Mouse (Mus musculus) liver, postnatal 0 days (tissue): ENCODE measurements around the gene Prrg4. TPM values are rescaled to one million over a fixed set of nuclear protein-coding genes. Genes with fewer than 3 reads are reported as not detected.
"Not testable (repeated sequence)": the region's sequence is repeated elsewhere in the genome, so short reads cannot be mapped to it uniquely, and the experiment has no call there.

Experiments
- ATAC-seq: fragments of 200-750 bp; cut with Nextera tagmentation; 2 replicates; pipeline ENCODE4 v1.8.0; 2017; ENCODE audit warnings: mild to moderate bottlenecking, moderate library complexity
- DNase-seq: peaks from one replicate; pipeline ENCODE4 v3.0.0-alpha.2; 2016
- H3K27ac ChIP-seq: fragments of 300-500 bp; sonication (generic); 2 replicates; pipeline ENCODE4 v1.5.1; 2014; ENCODE audit warnings: antibody characterized with exemption, moderate library complexity, mild to moderate bottlenecking, low read depth
- H3K27me3 ChIP-seq: fragments of 300-500 bp; sonication (generic); 2 replicates; pipeline ENCODE4 v1.6.1; 2014; ENCODE audit warnings: low read length, control low read depth, mixed read lengths; ENCODE audit not compliant: insufficient read depth
- H3K36me3 ChIP-seq: fragments of 300-500 bp; sonication (generic); replicated peaks from 2 replicates; pipeline ENCODE4 v1.6.1; 2014; ENCODE audit warnings: mild to moderate bottlenecking, control low read depth, low read length, moderate library complexity, mixed read lengths; ENCODE audit not compliant: insufficient read depth
- H3K4me1 ChIP-seq: fragments of 300-500 bp; sonication (generic); 2 replicates; pipeline ENCODE4 v1.6.1; 2014; ENCODE audit warnings: antibody characterized with exemption, mild to moderate bottlenecking, control low read depth; ENCODE audit not compliant: insufficient read depth
- H3K4me2 ChIP-seq: fragments of 300-500 bp; sonication (generic); 2 replicates; pipeline ENCODE4 v1.6.1; 2014; ENCODE audit warnings: low read depth, mild to moderate bottlenecking, low read length, moderate library complexity, mixed read lengths
- H3K4me3 ChIP-seq: fragments of 300-500 bp; sonication (generic); 2 replicates; pipeline ENCODE4 v1.5.1; 2014; ENCODE audit warnings: low read depth, low read length
- H3K9ac ChIP-seq: fragments of 300-500 bp; sonication (generic); replicated peaks from 2 replicates; pipeline ENCODE4 v1.6.1; 2014; ENCODE audit warnings: mild to moderate bottlenecking, moderate library complexity
- H3K9me3 ChIP-seq: fragments of 300-500 bp; sonication (generic); 2 replicates; pipeline ENCODE4 v1.6.1; 2016; ENCODE audit warnings: mild to moderate bottlenecking, control low read depth, low read length, mixed read lengths
- CTCF ChIP-seq: sonication (generic); IDR thresholded peaks from 2 replicates; pipeline ENCODE4 v1.5.1; 2016; ENCODE audit warnings: antibody characterized with exemption, low read depth
- EP300 ChIP-seq: IDR thresholded peaks from 2 replicates; pipeline ENCODE4 v1.6.1; 2016; ENCODE audit warnings: antibody characterized with exemption, low read depth, mild to moderate bottlenecking
- WGBS: fragments of 180-500 bp; shearing (Covaris S2); extraction: QIAGEN DNeasy Blood & Tissue Kit; methylation state at CpG from one replicate; pipeline ENCODE4 v1.1.7; 2014; ENCODE audit not compliant: insufficient replicate concordance; 5-methylcytosine and 5-hydroxymethylcytosine counted together
- polyA plus RNA-seq: library from polyadenylated mRNA; unstranded; fragments of >200 nt; fragmentation: Nextera tagmentation; extraction: Ambion mirVana; gene quantifications from 2 replicates; pipeline ENCODE4 v1.2.1, GENCODE M21; 2015

The Prrg4 gene
- polyA plus RNA-seq, 1 experiment from 2014 or later: 0.67 TPM

DNA sequence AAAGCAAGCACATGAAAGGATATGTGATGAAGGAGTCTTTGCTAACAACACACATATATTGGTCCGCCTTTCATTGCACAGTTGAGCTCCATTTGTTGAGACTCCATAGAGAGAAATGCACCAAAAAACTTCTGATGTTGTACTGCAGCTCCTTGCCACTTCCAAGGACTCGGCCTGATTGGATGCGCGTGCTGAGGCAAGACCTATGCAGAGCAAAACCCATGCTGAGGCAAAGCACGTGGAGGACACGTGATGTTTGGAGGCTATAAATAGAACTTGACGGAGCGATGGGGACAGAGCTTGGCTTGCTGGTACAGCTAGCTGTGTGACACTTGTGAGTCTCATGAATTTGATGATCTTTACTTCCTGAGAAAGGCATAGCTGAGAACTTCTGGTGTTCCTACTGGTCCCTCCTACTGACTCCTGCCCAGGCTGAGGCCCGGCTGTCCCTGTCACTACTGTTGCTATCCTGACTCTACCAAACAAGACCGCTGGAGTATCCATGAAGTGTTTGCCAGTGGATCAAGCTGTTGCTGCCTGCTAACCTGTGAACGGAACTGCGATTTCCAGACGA, 17.7 kb upstream of the Prrg4 start, which contains the start of gene Ccdc73:
Ccdc73 (plus strand) TSS at position 524 of the 574 bp plus-strand sequence.
- no peak for TF ChIP-seq CTCF
- no peak for TF ChIP-seq EP300
- no peak within 1 kb of the TSS for H3K27ac ChIP-seq
- no peak within 1 kb of the TSS for H3K4me3 ChIP-seq
- H3K27me3 ChIP-seq: no peaks in the 10 kb centered on the region
- ATAC-seq (no peak), DNase-seq (no peak)
- no peaks in the 10 kb centered on the region for H3K4me1 ChIP-seq
- H3K9me3 ChIP-seq: no peaks in the 10 kb centered on the region
- WGBS: 76% methylated on average over 13 of the region's 13 CpGs
- H3K36me3 ChIP-seq: no peaks in the 10 kb centered on the region
- H3K9ac ChIP-seq: no peak within 1 kb of the TSS
- H3K4me2 ChIP-seq: no peak within 1 kb of the TSS

DNA sequence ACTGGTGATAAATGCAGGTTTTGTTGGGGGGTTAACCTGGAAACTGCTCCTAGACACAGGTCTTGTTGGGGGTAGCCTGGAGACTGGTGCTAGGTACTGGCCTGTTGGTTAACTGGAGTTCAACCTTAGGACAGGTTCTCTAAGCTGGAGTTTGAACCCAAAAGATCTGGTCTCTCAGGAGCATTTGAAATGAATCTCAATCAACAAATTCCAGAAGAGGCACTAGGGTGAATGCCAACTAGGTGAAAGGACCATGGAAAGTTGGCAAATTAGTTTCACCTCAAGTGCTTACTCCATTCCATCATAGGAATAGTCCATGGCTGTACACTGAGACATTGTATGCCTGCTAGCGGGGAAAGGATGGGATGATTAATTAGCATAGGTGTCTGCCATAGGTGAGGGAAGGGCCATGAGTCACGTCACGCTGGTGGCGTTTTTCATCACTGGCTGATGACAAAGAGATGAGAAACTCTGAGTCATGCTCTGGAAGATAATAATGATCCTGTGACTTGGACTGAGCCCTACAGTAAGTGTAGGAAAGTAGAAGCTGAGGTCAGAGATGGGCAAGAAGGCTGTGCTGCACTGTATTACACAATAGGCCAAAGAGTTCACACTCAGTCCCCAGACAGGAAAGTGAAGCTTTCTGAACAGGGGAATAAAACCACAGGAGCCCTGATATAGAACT, 14.6 kb upstream of the Prrg4 start:
- Histone ChIP-seq H3K27ac (no peak overlapping the region), H3K4me3 (no peak overlapping the region), H3K27me3 (no peaks in the 10 kb centered on the region), H3K9ac (no peak overlapping the region), H3K4me1 (no peaks in the 10 kb centered on the region), H3K4me2 (no peak overlapping the region), H3K36me3 (no peaks in the 10 kb centered on the region), H3K9me3 (no peaks in the 10 kb centered on the region)
- DNase-seq (no peak), ATAC-seq (peak; percentile 83)
- 89% methylated on average over 4 of the region's 4 CpGs for WGBS
- no peak for TF ChIP-seq CTCF
- no peak for TF ChIP-seq EP300

DNA sequence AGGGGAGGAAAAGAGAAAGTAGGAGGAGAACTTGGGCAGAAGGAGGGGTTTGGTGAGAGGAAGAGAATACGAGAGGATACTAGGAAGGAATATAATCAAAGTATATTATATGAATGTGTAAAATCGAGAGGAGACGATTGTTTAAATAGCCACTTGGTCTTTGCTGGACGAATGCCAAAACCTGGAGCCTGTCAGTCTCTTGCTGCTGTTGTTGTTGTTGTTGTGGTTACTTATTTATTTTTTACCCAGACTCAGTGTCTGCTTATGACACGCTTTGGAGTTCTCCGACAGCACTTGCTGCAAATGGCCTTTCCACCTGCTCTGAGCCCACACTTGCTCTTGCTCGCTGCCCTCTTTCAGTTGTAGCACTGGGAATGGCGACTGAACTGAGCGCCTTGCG, 10.8 kb upstream of the Prrg4 start:
- no peak overlapping the region for H3K4me2 ChIP-seq
- H3K4me3 ChIP-seq: no peak overlapping the region
- no peaks in the 10 kb centered on the region for H3K4me1 ChIP-seq
- no peak overlapping the region for H3K27ac ChIP-seq
- H3K27me3 ChIP-seq: no peaks in the 10 kb centered on the region
- no peaks in the 10 kb centered on the region for H3K36me3 ChIP-seq
- H3K9ac ChIP-seq: no peak overlapping the region
- WGBS: 76% methylated on average over 10 of the region's 10 CpGs
- ATAC-seq (no peak), DNase-seq (no peak)
- no peak for TF ChIP-seq EP300
- TF ChIP-seq CTCF: no peak
- no peaks in the 10 kb centered on the region for H3K9me3 ChIP-seq

DNA sequence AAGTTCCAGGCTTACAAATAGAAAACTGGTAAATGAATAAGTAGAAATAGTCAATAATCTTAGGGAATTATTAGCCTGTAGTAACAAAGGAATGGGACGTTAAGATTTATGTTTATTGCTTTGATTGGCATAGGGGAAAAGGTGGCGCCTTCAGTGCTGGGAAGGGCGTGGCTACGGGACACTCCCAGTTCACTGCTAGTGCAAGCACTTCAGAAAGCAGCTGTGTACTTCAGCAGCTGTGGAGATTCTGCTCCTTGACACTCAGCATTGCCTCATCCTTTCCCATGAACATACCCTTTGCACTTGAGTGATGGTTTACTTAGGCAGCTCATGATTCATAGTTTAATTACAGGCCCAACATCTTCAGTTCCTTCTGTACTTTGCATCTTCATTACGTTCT, 9.4 kb upstream of the Prrg4 start:
- ATAC-seq: no peak
- Histone ChIP-seq H3K27ac (no peak overlapping the region), H3K36me3 (no peaks in the 10 kb centered on the region), H3K4me2 (no peak overlapping the region), H3K27me3 (no peaks in the 10 kb centered on the region), H3K4me1 (no peaks in the 10 kb centered on the region), H3K9me3 (no peaks in the 10 kb centered on the region), H3K4me3 (no peak overlapping the region), H3K9ac (no peak overlapping the region)
- WGBS: 65% methylated on average over 5 of the region's 5 CpGs
- TF ChIP-seq EP300 (no peak), CTCF (no peak)
- no peak for DNase-seq

DNA sequence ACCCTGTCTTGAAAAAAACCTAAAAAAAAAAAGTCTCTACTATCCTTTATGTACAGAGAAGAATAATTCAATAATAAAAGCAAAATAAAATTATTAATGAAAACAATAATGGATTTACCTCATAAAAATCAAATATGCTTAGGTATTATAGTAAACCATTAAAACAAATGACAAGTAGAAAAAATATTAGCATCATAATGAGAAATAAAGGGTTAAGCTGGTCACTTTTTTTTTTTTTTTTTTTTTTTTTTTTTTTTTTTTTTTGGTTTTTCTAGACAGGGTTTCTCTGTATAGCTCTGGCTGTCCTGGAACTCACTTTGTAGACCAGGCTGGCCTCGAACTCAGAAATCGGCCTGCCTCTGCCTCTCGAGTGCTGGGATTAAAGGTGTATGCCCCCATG, 8.4 kb upstream of the Prrg4 start:
- not testable (repeated sequence) for H3K36me3 ChIP-seq, DNase-seq, H3K27ac ChIP-seq, H3K9me3 ChIP-seq, H3K4me1 ChIP-seq, ATAC-seq, H3K4me3 ChIP-seq, H3K4me2 ChIP-seq, H3K9ac ChIP-seq, H3K27me3 ChIP-seq
- WGBS: 82% methylated on average over 3 of the region's 3 CpGs

DNA sequence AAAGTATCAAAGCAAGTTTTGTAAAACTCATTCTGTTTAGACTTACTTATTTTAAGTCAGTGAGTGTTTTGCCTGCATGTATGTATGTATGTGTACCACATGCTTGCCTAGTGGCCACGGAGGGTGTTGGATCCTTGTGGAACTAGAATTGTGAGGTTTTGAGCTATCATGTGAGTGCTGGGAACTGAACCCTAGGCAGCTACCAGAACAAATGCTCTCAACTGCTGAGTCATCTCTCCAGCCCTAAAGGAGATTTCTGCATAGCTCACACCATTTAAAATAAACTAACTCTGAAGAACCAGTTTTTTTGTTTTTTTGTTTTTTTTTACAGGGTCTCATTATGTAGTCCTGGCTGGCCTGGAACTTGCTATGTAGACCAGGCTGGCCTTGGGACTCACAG, 6.5 kb upstream of the Prrg4 start:
- Histone ChIP-seq H3K27ac (no peak overlapping the region), H3K9me3 (no peaks in the 10 kb centered on the region), H3K4me1 (no peaks in the 10 kb centered on the region), H3K4me3 (no peak overlapping the region), H3K27me3 (no peaks in the 10 kb centered on the region), H3K36me3 (no peaks in the 10 kb centered on the region), H3K9ac (no peak overlapping the region), H3K4me2 (no peak overlapping the region)
- DNase-seq: no peak
- WGBS: 49% methylated on average over 1 of the region's 1 CpGs
- ATAC-seq: no peak
- no peak for TF ChIP-seq EP300
- no peak for TF ChIP-seq CTCF

DNA sequence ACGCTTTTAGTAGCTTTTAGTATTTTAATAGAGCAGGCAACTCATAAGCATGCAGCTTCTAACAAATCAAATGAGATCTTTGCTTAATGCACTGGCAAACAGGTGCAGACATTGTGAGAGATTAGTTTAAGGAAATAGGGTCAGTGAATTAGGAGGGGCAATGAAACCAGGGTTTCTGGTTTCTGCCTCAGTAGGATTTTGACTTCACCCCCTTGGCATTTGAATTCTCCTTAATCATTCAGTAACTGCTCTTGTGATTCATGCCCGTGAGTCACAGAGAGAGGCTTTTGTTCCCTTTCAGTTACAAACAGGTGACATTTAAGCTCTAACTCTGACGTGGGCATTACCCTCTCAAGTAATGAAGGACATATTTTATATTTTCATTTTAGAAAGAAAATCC, 6.1 kb upstream of the Prrg4 start:
- WGBS: 51% methylated on average over 3 of the region's 3 CpGs
- no peak for ATAC-seq
- DNase-seq: no peak

More for the DNA sequence above, 6.1 kb upstream of the Prrg4 start:
- Histone ChIP-seq H3K4me3 (no peak overlapping the region), H3K36me3 (no peaks in the 10 kb centered on the region), H3K9me3 (no peaks in the 10 kb centered on the region), H3K4me2 (no peak overlapping the region), H3K27ac (no peak overlapping the region), H3K4me1 (no peaks in the 10 kb centered on the region), H3K9ac (no peak overlapping the region), H3K27me3 (no peaks in the 10 kb centered on the region)
- no peak for TF ChIP-seq EP300
- TF ChIP-seq CTCF: no peak
